Mouse (Mus musculus) layer of hippocampus, adult 8-10 months (tissue): Measurements from ENCODE around the gene Itgb6. TPM values are rescaled to one million over a fixed set of nuclear protein-coding genes. Genes with fewer than 3 reads are reported as not detected.

ENCODE experiments used
- DNase-seq, 2 experiments: peaks; one replicate each; pipeline ENCODE4 v3.0.0; 2022; ENCODE audit warnings: low spot score in 2 of 2
- total RNA-seq, 4 experiments: library from RNA; stranded (reverse); gene quantifications; 2 replicates each; pipeline ENCODE4 v1.2.4; 2022

Itgb6 gene
- total RNA-seq, 4 experiments from 2014 or later, result 0.11 TPM; not detected in 3

DNA sequence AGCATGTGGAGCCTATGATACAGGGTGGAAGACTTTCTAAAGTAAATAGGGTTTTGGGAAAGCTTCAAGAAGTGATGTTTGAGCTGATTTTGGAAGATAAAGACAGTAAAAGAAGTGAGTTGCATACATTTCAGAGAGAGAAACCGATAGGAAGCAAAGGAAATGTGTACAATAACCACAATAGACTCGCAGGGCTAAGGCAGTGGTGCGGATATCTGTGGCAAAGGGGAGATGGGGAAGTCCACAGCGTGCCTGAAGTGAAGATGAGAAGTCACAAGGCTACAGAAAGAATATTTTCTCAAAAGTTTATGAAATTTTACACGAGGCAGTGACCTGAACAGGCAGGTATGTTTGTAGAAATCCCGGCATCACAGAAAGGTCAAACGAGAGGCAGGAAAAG, 100.3 kb downstream of the Itgb6 start:
- DNase-seq, result no peak

DNA sequence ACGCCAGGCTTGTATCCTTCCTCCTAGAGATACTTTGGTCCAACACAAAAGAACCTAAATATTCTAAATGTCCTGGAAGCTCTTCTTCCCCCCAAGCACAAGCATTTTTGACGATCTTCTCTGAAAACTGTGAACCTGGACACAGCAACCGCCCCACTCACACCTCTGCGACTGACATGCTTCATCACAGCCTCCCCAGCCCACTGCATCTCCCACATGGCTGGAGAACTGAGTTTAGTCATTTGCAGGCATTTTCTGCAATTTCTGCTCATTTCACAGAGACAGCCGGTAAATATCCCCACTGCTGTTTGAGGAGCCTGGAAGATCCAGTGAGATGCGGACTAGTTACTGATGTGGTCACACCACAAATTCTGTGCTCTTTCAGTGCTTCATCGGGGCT, 107.7 kb downstream of the Itgb6 start:
- no peak for DNase-seq

DNA sequence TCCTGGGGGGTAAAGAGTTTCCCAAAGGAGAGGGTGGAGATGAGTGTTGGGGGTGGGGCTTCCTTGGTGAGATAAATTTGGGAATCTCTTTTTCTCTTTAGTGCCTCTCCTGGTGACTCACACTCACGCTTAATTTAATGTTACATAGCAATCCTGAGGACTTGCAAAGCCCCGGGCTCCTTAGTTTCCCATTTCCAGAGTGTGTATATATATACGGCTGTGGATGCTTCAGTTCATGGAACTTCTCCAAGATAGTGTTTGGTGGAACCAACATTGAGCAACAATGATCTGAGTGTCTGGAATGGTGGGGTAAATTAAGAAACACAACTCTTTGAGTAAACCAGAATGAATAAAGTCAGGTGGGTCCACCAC, 108.6 kb downstream of the Itgb6 start:
- DNase-seq, result no peak

DNA sequence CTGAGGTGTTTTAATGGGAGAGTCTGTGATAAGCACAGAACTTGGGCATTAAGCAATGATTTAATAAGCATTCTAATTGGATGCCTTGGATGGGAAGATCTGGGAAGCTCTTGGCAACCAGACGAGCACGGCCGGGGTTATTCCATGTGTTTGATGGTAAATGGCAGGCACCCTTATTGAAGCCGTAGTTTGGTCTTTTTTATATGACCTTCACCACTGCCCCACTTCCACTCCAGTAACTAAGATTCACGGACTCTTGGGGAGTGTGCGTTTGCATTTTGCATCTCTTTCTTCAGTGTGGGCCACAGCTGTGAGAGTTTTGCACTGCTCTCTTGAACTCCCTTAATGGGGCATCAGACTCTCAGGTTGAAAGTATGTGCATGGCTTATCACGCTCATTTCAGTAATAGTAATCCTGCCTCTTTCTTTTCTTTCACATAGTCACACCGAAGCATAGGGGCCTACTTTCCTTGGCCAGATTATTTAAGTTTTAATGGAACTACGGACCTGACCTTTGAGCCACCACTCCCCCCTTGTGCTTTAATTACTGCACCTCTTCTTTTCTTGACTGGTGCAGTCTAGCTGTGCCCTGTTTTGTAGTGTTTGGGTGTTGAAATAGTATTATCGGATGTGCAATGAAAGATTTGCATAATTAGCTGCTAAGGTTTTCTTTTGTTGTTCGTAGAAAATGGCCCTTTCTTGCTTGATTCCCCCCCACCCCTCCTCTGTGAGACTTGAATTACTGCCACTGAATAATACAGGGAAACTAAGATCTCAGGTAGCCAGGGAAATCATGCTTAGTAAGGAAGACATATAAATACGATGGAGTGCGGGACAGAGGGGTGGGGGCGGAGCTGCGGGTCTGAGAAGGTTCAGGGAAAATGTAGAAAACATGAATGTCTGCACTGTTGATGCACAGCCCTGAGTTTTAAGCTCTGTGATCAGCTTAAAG, 109.3 kb downstream of the Itgb6 start:
- no peak for DNase-seq

DNA sequence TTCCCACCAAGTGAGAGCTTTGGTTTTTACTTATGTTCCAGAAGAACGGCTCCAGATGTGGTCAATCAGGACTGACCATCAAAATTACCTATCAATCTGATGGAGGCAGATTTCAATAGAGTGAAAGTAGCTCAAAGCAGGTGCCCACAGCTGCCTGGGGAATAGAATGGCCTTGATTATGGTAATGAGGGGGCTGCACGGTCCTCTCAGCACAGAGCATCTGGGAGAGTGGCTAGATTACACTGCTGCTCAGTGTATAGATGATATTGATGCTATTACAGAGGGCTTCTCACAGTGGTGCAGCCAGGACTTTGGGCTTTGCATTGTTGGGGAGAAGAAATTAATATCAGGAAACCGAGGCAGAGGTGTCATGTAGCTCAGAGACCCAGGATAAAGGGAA, 110.8 kb downstream of the Itgb6 start:
- DNase-seq, result no peak

DNA sequence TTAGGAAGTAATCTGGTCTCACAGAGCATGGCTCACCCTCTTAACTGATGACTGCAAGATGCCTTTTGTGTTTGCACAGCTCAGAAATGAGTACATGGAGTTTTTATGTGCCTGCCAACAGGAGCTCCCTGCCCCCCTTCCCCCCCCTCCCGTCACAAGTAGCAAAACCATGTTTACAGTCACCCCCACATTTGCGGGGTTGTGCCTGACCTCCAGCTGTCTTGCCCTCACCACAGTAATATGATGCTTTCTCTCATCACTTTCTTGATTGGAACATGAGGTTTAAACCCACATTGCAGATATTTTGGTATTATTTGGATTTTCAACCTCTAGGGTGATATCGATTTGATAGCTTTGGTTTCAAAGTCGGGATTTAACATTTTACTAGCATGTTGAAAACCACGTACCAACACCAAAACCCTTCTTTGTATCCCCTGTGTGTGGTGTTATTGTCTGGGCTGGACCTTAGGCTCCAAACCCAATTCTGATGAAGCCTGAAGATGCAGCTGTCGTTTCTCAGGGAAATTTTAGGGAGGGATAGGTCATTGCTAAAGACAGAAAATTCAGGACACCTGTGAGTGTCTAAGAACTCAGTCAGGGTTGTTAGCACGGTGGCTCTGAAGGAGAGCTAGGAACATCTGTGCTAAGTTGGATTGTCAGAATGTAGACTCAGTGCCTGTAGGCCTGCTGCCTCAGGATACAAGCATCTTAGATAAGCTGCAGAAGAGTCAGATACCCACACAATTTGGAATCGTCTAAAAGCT, 112.8 kb downstream of the Itgb6 start:
- no peak for DNase-seq

DNA sequence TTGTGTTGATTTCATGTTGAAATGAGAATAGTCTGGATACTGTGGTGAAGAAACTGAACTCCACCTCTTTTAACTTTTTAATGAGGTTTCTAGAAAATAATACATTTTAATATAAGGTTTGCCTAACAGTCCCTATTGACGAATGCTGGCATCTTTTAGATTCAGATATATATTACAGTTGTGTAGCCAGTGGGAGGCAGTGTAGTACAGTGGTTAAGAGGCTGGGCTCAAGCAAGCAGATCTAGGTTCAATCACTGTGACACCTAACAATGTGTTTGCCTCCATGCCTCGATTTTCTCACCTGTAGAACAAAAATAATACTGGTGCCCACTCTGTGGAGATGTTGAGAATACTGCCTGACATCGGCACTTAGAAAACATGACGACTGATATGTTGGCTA, 114.5 kb downstream of the Itgb6 start:
- DNase-seq, result no peak

DNA sequence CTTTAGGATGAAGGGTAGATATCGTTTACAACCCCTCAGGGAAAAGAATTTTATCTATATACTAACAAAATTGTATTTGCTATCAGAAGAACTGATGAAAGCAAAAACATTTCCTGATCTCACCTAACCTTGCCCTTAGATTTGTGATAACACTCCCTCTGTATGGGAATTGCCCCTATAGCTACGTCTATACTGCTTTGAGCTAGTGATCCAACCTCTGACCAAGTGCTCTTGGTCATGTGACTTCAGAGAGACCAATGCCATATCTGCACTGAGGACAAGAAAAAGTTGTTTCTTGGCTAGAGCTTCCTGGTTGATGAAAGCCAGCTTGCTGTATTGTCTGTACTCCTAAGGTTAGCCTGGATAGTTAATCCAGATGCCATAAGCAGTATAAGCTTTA, 121.1 kb downstream of the Itgb6 start:
- DNase-seq, result no peak

DNA sequence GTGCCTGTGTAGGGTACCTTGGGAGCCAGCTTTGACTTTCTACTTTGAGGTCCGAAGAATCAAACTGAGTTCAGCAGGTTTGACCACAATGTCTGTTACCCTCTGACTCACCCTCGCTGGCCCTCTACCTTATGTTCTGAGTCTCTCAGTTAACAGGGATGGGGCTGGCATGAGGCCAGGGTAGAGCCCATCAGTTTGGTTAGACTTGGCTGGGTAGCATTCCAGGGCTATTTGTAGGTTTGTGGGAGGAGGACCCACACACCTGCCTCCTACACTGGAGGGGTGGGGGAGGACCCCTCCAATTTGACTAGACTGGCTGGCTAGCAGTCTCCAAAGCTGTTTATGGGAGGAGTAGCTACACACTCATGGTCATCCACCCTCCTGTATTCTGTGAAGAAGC, 121.6 kb downstream of the Itgb6 start:
- DNase-seq, result no peak

DNA sequence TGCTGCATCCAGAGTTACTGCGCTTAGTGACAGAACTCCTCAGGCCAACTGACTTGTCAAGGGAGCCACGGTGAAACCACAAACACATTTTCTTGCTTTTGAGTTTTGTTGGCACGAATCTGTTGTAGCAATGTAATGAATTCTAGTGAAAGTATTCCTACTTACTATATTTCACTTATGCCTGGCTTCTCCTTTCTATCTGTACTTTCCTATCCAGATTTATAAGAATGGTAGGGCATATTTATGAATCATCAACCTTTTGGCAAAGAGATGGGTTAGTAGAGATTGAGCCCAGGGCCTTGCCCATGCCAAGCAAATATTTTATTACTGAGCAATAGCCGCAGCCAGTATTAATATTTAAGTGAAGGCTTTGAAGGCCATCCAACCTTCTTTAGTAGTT, 139.0 kb downstream of the Itgb6 start:
- no peak for DNase-seq

DNA sequence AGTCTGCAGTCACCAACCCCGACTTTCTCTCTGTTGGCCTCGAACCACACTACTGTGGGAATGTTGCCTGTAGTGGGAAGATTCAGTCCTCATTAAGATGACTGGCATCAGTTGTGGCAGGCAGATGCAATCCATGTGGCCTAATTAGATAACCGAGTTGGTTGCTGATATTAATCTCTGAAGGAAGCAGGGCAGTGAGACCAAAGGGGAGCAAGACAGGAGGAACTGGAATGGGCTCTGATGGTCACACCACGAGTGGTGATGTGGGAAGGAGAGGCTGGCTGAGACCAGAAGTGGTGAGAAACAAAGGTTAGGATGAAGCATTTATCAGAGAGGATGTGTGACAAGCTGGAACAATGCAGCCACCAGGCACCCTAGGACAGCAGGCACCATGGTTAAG, 167.9 kb downstream of the Itgb6 start:
- no peak for DNase-seq

DNA sequence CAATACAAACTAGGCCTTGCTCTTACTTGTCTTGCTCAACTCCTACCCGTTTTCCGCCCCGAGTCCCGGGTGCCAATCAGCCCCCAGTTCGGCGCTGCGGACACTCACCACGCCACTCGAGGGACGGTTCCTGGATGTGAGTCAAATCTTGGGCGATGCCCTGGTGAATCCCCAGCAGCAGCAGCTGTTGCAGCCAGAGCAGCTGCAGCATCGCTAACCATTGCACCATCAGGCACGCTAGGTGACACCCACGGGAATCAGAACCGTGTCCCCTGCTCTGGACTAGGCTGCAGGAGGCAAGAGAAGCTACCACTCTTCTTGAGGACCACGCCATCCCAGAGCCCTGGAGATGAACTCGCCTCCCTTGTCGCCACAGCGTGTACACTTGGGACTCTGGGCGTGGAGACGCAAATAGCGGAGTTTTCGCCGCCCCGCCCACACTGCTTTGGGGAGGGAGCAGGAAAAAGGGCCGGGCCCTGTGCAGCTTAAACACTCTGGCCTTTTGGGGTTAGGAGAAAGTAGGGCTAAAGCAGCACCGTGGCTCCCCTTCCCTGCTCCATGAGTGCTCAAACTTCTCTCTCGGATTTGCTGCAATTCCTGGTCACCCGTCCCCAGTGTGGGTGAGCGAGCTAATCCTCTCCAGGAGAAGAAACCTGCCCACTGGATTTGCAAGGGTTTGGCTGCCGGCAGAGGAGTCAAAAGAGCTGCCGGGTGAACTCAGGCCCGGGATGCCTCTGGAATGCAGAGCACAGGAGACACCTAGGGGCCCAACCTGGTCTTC, 169.4 kb downstream of the Itgb6 start, which contains the start of gene Pla2r1:
Pla2r1 (minus strand) TSS at position 407 of the 781 bp plus-strand sequence.
- DNase-seq, result no peak

DNA sequence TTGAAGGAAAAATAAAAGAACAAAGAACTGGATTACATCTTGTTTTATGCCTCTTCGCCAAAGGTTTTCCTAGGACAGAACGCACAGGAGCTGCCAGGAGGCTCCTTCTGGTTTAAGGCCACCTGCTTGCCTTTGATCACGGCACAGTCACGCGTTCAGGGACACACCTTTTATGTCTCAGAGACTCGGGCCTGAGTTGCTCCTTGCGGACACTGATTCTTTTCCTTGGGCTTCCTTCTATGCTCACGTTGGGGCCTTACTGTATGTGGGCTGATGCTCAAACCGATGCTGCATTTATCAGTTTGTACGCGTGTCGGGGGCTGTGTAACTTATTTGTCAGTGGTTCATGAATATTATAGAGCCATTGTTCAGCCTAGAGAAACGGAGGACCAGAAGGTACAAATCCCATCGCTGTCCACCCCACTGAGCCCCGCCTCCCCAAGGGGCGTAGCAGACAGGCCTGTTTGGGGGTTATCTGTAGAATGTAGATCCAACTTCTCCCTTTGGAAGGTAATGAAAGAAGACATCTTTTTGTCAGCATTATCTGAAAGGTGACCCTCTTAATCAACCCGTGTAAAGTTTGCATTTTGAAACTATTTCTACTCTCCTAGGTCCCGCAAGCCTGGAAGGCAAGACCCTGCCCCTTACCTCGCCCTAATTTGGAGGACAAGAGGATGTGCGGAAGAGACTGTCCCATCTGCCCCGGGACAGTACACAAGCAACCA, 170.1 kb downstream of the Itgb6 start:
- DNase-seq, result no peak

DNA sequence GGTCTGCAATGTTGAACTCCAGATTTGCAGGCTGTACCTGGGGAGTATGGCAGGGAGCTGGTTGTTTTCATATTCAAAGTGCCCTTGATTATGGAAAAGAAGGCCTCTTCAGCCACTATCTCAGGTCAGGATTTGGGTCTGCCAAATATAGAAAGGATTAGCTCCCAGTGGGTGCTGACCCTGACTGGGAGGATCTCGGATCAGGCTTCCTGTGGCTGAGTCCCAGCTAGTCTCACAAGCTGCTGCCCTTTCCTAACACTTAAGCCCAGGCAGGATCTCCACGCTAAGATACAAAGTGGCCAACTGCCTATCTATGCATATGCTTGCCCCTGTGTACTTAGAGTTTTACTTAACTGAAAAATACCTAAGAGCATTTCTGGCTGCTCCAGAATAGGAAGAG, 170.8 kb downstream of the Itgb6 start:
- DNase-seq, result no peak

DNA sequence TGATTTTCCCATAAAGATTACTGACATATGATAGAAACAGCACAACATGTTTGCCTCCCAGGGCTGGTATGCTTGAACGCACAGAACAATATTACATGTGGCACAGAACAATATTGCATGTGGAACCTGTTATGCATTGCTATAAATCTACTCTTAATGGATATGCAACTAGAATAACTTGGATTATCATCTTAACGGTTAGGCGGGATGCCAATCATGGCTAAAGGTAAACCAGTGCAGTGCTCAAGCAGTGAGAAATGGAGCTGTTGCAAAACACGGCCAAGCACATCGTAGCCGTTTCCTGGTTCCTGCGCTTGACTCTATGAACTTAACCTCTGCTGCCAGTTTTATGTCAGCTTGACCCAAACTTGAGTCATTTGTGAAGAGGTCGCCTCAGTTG, 171.9 kb downstream of the Itgb6 start:
- no peak for DNase-seq

DNA sequence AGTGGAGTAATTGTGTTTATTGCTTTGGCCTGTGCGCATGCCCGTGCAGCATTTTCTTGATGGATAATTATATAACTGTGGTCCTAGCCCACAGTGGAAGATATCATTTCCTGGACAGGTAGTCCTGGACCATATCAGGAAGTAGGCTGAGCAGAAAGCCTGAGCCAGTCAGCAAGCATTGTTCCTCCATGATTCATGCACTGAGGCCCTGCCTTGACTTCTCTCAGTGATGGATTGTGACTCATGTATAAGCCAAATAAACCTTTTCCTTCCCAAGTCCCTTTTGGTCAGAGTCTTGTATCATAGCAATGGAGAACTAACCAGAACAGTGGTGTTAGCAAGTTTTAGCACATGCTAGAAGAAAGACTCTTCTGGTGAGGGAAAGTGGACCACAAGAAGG, 172.6 kb downstream of the Itgb6 start:
- DNase-seq, result no peak

Other genes with a start within 250 kb of the Itgb6 start
- gene Pla2r1, start 169.3 kb downstream of the Itgb6 start, total RNA-seq, result 1 to 10 TPM in 2 of 4 experiments, under 1 TPM in 2; 0.56 to 1.0 (median 0.85) TPM
- 10 to 100 TPM; 12.5 to 16.6 (median 13.3) TPM for gene Rbms1, start 240.5 kb upstream of the Itgb6 start, total RNA-seq